Mouse (Mus musculus) C2C12 (cell line): ENCODE measurements around the gene Eif2a. TPM values are rescaled to one million over a fixed set of nuclear protein-coding genes. Genes with fewer than 3 reads are reported as not detected.

ENCODE experiments used
- H3K27me3 ChIP-seq: one replicate; pipeline ENCODE4 v1.6.1; 2011; ENCODE audit not compliant: control insufficient read depth, insufficient read depth, insufficient read length
- H3K36me3 ChIP-seq: one replicate; pipeline ENCODE4 v1.6.1; 2011; ENCODE audit not compliant: control insufficient read depth, insufficient read depth
- H3K4me3 ChIP-seq: one replicate; pipeline ENCODE4 v1.5.1; 2011; ENCODE audit warnings: mild to moderate bottlenecking, control low read depth; ENCODE audit not compliant: poor library complexity, insufficient read depth, severe bottlenecking
- H3K79me2 ChIP-seq: one replicate; pipeline ENCODE4 v1.6.1; 2011; ENCODE audit not compliant: control insufficient read depth, insufficient read depth
- H3K79me3 ChIP-seq: one replicate; pipeline ENCODE4 v1.6.1; 2011; ENCODE audit warnings: low read depth, control low read depth
- H3ac ChIP-seq: one replicate; pipeline ENCODE3; 2011; ENCODE audit warnings: low read depth; ENCODE audit not compliant: control insufficient read depth, insufficient read length
- CEBPB ChIP-seq: IDR thresholded peaks from one replicate; pipeline ENCODE4 v1.6.1; 2011; ENCODE audit warnings: low read depth, mild to moderate bottlenecking, control low read depth, moderate library complexity
- CTCF ChIP-seq: IDR thresholded peaks from one replicate; pipeline ENCODE4 v1.5.1; 2011; ENCODE audit not compliant: control insufficient read depth, insufficient read depth, insufficient read length
- FOSL1 ChIP-seq: IDR thresholded peaks from one replicate; pipeline ENCODE4 v1.8.0; 2011; ENCODE audit warnings: mild to moderate bottlenecking, low read length; ENCODE audit not compliant: poor library complexity, insufficient read depth, severe bottlenecking
- MAX ChIP-seq: IDR thresholded peaks from one replicate; pipeline ENCODE4 v1.6.1; 2011; ENCODE audit warnings: mild to moderate bottlenecking, control low read depth
- MYOD1 ChIP-seq: IDR thresholded peaks from one replicate; pipeline ENCODE4 v1.6.1; 2011; ENCODE audit warnings: low read depth; ENCODE audit not compliant: control insufficient read depth, insufficient read length
- MYOG ChIP-seq: IDR thresholded peaks from one replicate; pipeline ENCODE4 v1.6.1; 2011; ENCODE audit not compliant: control insufficient read depth, insufficient read length; ENCODE audit errors: extremely low read depth
- USF1 ChIP-seq: IDR thresholded peaks from one replicate; pipeline ENCODE4 v1.6.1; 2011; ENCODE audit warnings: low read depth, mild to moderate bottlenecking, control low read depth, moderate library complexity
- polyA plus RNA-seq: library from polyadenylated mRNA; unstranded; fragments of >200 nt; fragmentation: generic; extraction: Trizol; gene quantifications from one replicate; pipeline ENCODE4 v1.2.1, GENCODE M21; 2012; ENCODE audit warnings: missing spikeins

Gene Eif2a
- polyA plus RNA-seq, 1 experiment, result 16.1 TPM

- H3K79me3 ChIP-seq, result no peaks in the 10 kb centered on the region
- H3ac ChIP-seq, result no peak overlapping the region
- no peaks in the 10 kb centered on the region for H3K27me3 ChIP-seq
- H3K36me3 ChIP-seq, result no peaks in the 10 kb centered on the region
- TF ChIP-seq MYOG (no peak), MAX (no peak), FOSL1 (no peak), CEBPB (no peak), MYOD1 (no peak), USF1 (no peak), CTCF (no peak)
- no peak overlapping the region for H3K4me3 ChIP-seq
- no peaks in the 10 kb centered on the region for H3K79me2 ChIP-seq
Measured at GRCm38 (mm10) chr3:58511581-58511980, 14.0 kb upstream of the Eif2a start.

DNA sequence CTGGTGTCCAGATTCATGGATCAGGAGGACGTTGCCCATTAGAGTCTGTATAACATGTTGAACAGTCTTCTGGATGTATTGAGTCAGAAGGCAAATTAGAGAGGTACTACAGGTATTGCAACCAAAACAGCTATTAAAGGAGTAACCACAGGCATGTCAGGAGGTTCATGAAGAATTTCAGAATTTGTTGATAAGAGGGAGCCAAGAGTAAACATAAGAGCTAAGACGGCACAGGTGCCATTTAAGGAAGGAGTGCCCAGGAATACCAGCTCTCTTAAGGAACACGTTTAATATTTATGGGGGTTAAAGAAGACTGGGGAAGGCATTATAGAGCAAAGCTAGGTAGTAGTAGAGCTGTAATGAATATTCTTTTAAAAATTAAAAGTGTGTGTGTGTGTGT, 12.9 kb upstream of the Eif2a start:
- TF ChIP-seq CEBPB (no peak), MYOD1 (no peak), CTCF (no peak), MYOG (no peak), MAX (no peak), FOSL1 (no peak), USF1 (no peak)
- no peak overlapping the region for H3K4me3 ChIP-seq
- no peaks in the 10 kb centered on the region for H3K27me3 ChIP-seq
- no peaks in the 10 kb centered on the region for H3K79me3 ChIP-seq
- H3K36me3 ChIP-seq, result no peaks in the 10 kb centered on the region
- H3ac ChIP-seq, result no peak overlapping the region
- H3K79me2 ChIP-seq, result no peaks in the 10 kb centered on the region

DNA sequence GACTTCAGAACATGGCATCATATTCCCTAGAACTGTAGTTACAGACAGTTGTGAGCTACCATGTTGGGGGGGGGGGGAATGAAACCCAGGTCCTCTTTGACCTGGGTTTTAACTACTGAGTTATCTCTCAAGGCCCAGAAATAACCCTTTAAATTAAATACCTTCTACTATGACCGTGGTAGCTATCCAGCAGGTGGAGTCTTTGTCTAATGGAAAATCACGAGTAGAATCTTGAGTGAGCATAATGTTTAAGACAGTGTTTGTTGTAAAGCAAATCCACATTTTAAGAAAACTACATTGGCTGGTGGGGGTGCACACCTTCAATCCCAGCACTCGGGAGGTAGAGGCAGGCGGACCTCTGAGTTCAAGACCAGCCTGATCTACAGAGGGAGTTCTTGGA, 12.1 kb upstream of the Eif2a start:
- TF ChIP-seq MYOG, result no peak
- no peak for TF ChIP-seq MAX
- no peak for TF ChIP-seq MYOD1
- no peak for TF ChIP-seq FOSL1
- no peak for TF ChIP-seq CEBPB
- no peak for TF ChIP-seq CTCF
- TF ChIP-seq USF1, result no peak
- no peaks in the 10 kb centered on the region for H3K79me3 ChIP-seq

DNA sequence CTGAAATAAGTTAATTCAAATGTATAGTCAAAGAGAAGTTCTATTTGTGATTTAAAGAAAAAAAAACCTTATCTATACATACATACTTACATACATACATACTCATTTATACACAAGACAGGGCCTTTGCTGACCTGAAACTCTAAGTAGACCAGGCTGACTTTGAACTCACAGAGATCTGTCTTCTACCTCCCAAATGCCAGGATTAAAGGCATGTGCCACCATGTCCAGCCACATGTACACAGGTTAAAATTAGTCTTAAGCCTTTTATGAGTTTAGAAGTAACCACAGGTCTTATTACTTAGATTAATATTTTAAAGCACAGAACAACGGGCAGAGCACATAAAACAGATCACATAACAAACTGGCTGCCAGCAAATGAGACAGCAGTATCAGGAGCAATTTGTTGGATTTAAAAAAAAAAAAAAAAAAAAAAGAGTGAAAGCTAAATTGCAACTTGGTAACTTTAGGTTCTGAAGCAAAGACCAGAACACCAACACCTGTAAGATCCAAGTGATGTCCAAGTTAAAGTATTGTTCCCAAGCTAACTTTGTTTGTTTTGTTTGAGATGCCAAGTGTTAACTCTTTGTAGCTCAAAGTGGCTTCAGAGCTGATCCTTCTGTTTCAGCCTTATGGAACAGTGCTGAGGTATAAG, 9.5 kb upstream of the Eif2a start:
- Histone ChIP-seq H3K27me3 (no peaks in the 10 kb centered on the region), H3K79me3 (no peaks in the 10 kb centered on the region), H3K4me3 (no peak overlapping the region), H3K36me3 (peaks cover 4% of the 10 kb centered on the region), H3K79me2 (no peaks in the 10 kb centered on the region), H3ac (no peak overlapping the region)
- TF ChIP-seq MAX (no peak), FOSL1 (no peak), USF1 (no peak), CEBPB (no peak), MYOD1 (no peak), CTCF (no peak), MYOG (no peak)

More for the DNA sequence above, 12.1 kb upstream of the Eif2a start:
- Histone ChIP-seq H3K79me2 (no peaks in the 10 kb centered on the region), H3ac (no peak overlapping the region), H3K36me3 (no peaks in the 10 kb centered on the region), H3K27me3 (no peaks in the 10 kb centered on the region), H3K4me3 (no peak overlapping the region)

DNA sequence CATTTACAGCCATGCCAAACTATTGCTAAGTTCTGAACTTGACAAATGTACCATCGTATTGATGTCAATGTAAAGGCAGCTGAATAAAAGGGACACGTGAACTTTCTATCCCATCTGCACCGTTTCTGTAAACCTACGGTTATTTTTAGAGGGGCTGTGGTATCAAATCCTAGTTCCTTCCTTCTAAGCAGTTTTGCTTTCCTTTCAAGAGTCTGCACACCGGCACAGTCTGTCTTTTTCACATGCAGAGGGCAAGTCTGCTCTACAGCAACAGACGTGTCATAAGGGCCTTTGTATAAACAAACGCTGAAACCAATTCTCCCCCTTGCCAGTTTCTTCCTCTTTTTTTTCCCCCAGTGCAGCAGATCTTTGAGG, 9.0 kb upstream of the Eif2a start:
- no peaks in the 10 kb centered on the region for H3K27me3 ChIP-seq
- no peak for TF ChIP-seq FOSL1
- no peak for TF ChIP-seq CEBPB
- no peak for TF ChIP-seq MYOD1
- TF ChIP-seq USF1, result no peak
- no peak for TF ChIP-seq CTCF
- no peak for TF ChIP-seq MYOG
- TF ChIP-seq MAX, result no peak
- peaks cover 2% of the 10 kb centered on the region for H3K79me3 ChIP-seq

GRCm38 (mm10) chr3:58517258-58517657, 8.4 kb upstream of the Eif2a start:
- no peak overlapping the region for H3ac ChIP-seq
- H3K79me2 ChIP-seq, result no peaks in the 10 kb centered on the region
- H3K27me3 ChIP-seq, result no peaks in the 10 kb centered on the region
- TF ChIP-seq MAX, result no peak
- TF ChIP-seq FOSL1, result no peak
- TF ChIP-seq CTCF, result no peak
- no peak for TF ChIP-seq USF1
- H3K36me3 ChIP-seq, result peaks cover 16% of the 10 kb centered on the region
- H3K4me3 ChIP-seq, result no peak overlapping the region
- H3K79me3 ChIP-seq, result peaks cover 2% of the 10 kb centered on the region

More for the DNA sequence above, 9.0 kb upstream of the Eif2a start:
- no peak overlapping the region for H3ac ChIP-seq
- H3K79me2 ChIP-seq, result no peaks in the 10 kb centered on the region
- H3K4me3 ChIP-seq, result no peak overlapping the region
- peaks cover 10% of the 10 kb centered on the region for H3K36me3 ChIP-seq
